Mouse (Mus musculus) myocyte (in vitro differentiated cells): ENCODE data around the gene Med10. TPM values are rescaled to one million over a fixed set of nuclear protein-coding genes. Genes with fewer than 3 reads are reported as not detected.

ENCODE experiments used
- H3K27me3 ChIP-seq: one replicate; pipeline ENCODE4 v1.6.1; 2011; ENCODE audit not compliant: control insufficient read depth, insufficient read depth, insufficient read length
- H3K36me3 ChIP-seq: one replicate; pipeline ENCODE4 v1.6.1; 2011; ENCODE audit not compliant: control insufficient read depth, insufficient read depth
- H3K4me2 ChIP-seq: one replicate; pipeline ENCODE4 v1.6.1; 2011; ENCODE audit warnings: low read depth, control low read depth
- H3K4me3 ChIP-seq: one replicate; pipeline ENCODE4 v1.5.1; 2011; ENCODE audit warnings: mild to moderate bottlenecking, control low read depth, moderate library complexity
- H3K79me2 ChIP-seq: one replicate; pipeline ENCODE4 v1.6.1; 2011; ENCODE audit not compliant: control insufficient read depth, insufficient read depth
- H3ac ChIP-seq: one replicate; pipeline ENCODE4 v1.6.1; 2011; ENCODE audit not compliant: control insufficient read depth, insufficient read length
- CEBPB ChIP-seq: IDR thresholded peaks from 2 replicates; pipeline ENCODE4 v1.6.1; 2011; ENCODE audit warnings: mild to moderate bottlenecking, moderate library complexity; ENCODE audit not compliant: poor library complexity, insufficient read depth, severe bottlenecking
- E2F4 ChIP-seq: IDR thresholded peaks from one replicate; pipeline ENCODE4 v1.6.1; 2011; ENCODE audit warnings: mild to moderate bottlenecking, control low read depth, moderate library complexity; ENCODE audit not compliant: insufficient read depth
- MAX ChIP-seq: IDR thresholded peaks from one replicate; pipeline ENCODE4 v1.6.1; 2011; ENCODE audit warnings: low read depth, mild to moderate bottlenecking, control low read depth
- MYOD1 ChIP-seq, 3 experiments: IDR thresholded peaks; one replicate each; pipeline ENCODE4 v1.6.1; 2011; ENCODE audit warnings: control low read depth in 2 of 3, low read depth in 2 of 3, mild to moderate bottlenecking in 2 of 3, moderate library complexity in 1 of 3; ENCODE audit not compliant: insufficient read length in 2 of 3, control insufficient read depth in 1 of 3
- MYOG ChIP-seq, 3 experiments: IDR thresholded peaks; one replicate each; pipeline ENCODE4 v1.6.1; 2011; ENCODE audit warnings: control low read depth in 2 of 3, low read depth in 2 of 3, mild to moderate bottlenecking in 2 of 3; ENCODE audit not compliant: insufficient read length in 2 of 3, control insufficient read depth in 1 of 3, insufficient read depth in 1 of 3
- POLR2A ChIP-seq: IDR thresholded peaks from one replicate; pipeline ENCODE4 v1.6.1; 2011; ENCODE audit warnings: low read depth, mild to moderate bottlenecking, control low read depth, moderate library complexity; ENCODE audit not compliant: insufficient read length
- POLR2AphosphoS2 ChIP-seq: IDR thresholded peaks from one replicate; pipeline ENCODE4 v1.6.1; 2011; ENCODE audit warnings: low read depth, control low read depth; ENCODE audit not compliant: insufficient read length
- REST ChIP-seq: IDR thresholded peaks from one replicate; pipeline ENCODE4 v1.6.1; 2011; ENCODE audit warnings: mild to moderate bottlenecking, control low read depth, moderate library complexity; ENCODE audit not compliant: insufficient read depth, insufficient read length
- SRF ChIP-seq: IDR thresholded peaks from one replicate; pipeline ENCODE4 v1.6.1; 2011; ENCODE audit warnings: low read depth; ENCODE audit not compliant: control insufficient read depth, insufficient read length
- TCF12 ChIP-seq: IDR thresholded peaks from one replicate; pipeline ENCODE4 v1.6.1; 2011; ENCODE audit warnings: mild to moderate bottlenecking, control low read depth; ENCODE audit not compliant: poor library complexity, insufficient read depth, severe bottlenecking
- TCF3 ChIP-seq: IDR thresholded peaks from one replicate; pipeline ENCODE4 v1.6.1; 2011; ENCODE audit warnings: low read depth, control low read depth; ENCODE audit not compliant: insufficient read length
- USF1 ChIP-seq: IDR thresholded peaks from one replicate; pipeline ENCODE4 v1.6.1; 2011; ENCODE audit warnings: low read depth, mild to moderate bottlenecking, control low read depth, moderate library complexity
- polyA plus RNA-seq: library from polyadenylated mRNA; unstranded; fragments of >200 nt; fragmentation: generic; extraction: Trizol; gene quantifications from one replicate; pipeline ENCODE4 v1.2.1, GENCODE M21; 2012; ENCODE audit warnings: missing spikeins

Med10 gene
- polyA plus RNA-seq, 1 experiment = 48.6 TPM

DNA sequence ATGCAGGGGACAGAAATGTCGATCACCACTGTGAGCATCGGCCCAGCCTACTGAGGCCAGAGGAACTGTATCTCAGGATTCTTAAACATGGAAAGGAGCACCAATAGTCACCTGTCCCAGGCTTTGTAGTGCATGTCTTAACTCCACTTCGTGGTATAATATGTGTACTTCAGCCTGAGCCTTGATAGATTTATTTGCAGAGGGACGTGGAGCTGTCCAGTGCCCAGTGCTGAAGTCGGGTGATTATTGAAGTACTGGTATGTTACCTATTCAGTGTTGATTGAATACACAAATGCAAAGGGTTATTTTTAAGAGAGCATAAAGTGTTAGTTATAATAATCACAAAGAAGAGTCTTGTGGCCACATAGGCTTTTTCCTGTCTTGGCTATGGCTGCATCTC lies 50.1 kb downstream of the Med10 start:
- Histone ChIP-seq H3K79me2 (no peaks in the 10 kb centered on the region), H3K4me2 (no peak overlapping the region), H3ac (no peak overlapping the region), H3K27me3 (no peaks in the 10 kb centered on the region), H3K4me3 (no peak overlapping the region), H3K36me3 (no peaks in the 10 kb centered on the region)
- TF ChIP-seq E2F4 (no peak), MYOG (IDR thresholded peaks at IDR 0.05; ENCODE audit: control insufficient read depth in 1 of 3, insufficient read depth in 1 of 3, insufficient read length in 2 of 3, low read depth in 2 of 3) (no peak), REST (peak; percentile 25)

DNA sequence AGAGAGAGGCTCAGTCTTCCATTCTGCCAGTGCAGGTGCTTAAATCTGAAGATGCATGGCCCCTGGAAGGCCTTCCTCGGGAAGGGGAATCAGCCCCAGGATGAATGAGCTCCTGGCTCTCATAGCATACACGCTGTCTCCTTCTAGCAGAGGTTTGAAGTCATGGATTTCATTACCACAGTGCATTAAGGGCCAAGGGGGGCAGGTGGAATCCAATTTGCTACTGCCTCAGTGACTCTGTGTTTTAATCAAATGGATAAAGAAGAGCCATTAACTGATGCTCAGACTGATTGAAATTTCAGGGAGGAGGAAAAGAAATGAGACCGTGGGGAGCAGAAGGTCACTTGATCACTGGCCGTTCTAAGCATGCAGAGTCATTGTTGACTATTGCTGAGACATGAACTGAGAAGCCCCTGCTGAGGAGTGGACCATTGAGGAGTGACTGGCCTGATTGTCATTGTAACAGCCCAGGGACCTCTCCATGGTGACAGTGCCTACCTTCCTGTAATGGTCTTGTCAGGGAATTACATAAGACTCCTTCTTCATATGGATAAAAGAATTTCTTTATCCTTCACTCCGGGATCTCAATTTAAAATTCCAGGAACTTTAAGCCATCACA lies 51.3 kb downstream of the Med10 start:
- Histone ChIP-seq H3K4me2 (no peak overlapping the region), H3K27me3 (no peaks in the 10 kb centered on the region), H3ac (no peak overlapping the region), H3K36me3 (no peaks in the 10 kb centered on the region), H3K4me3 (no peak overlapping the region), H3K79me2 (no peaks in the 10 kb centered on the region)
- TF ChIP-seq E2F4 (no peak), MYOG (IDR thresholded peaks at IDR 0.05; ENCODE audit: control insufficient read depth in 1 of 3, insufficient read depth in 1 of 3, insufficient read length in 2 of 3, low read depth in 2 of 3) (no peak), REST (no peak), USF1 (no peak), MYOD1 (IDR thresholded peaks at IDR 0.05; ENCODE audit: control insufficient read depth in 1 of 3, insufficient read length in 2 of 3, low read depth in 2 of 3) (no peak), MAX (no peak), TCF12 (no peak), SRF (no peak), TCF3 (no peak)

DNA sequence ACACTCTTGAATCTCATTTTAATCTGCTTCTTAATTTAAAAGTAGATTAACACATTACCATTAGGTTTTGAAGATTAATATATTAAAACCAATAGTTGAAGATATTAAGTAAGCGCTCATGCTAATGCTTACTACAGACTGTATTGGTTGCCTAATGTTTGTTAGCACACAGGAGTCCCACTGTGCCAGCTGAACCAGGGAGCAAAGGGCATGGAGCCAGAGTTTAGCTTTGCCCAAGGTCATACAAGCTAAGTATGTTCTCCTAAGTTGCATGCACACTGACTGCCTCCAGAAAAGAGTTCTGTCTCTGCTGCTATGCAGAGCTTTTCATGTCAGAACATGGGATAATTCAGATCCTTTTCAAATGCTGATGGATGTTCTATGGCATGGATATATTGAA lies 53.7 kb downstream of the Med10 start:
- H3ac ChIP-seq = no peak overlapping the region
- no peaks in the 10 kb centered on the region for H3K36me3 ChIP-seq
- H3K27me3 ChIP-seq = no peaks in the 10 kb centered on the region
- no peak overlapping the region for H3K4me2 ChIP-seq
- H3K79me2 ChIP-seq = no peaks in the 10 kb centered on the region
- H3K4me3 ChIP-seq = no peak overlapping the region
- TF ChIP-seq TCF3 (no peak), CEBPB (no peak), USF1 (no peak), SRF (no peak), MAX (no peak), E2F4 (no peak), POLR2A (no peak)

GRCm38 (mm10) chr13:69862276-69862675 lies 60.1 kb downstream of the Med10 start:
- no peak overlapping the region for H3K4me3 ChIP-seq
- H3K4me2 ChIP-seq = no peak overlapping the region
- H3K27me3 ChIP-seq = no peaks in the 10 kb centered on the region
- TF ChIP-seq SRF (no peak), POLR2A (no peak), POLR2AphosphoS2 (no peak), MYOD1 (IDR thresholded peaks at IDR 0.05; ENCODE audit: control insufficient read depth in 1 of 3, insufficient read length in 2 of 3, low read depth in 2 of 3) (no peak), USF1 (no peak), MAX (no peak)
- H3K36me3 ChIP-seq = no peaks in the 10 kb centered on the region
- no peak overlapping the region for H3ac ChIP-seq
- H3K79me2 ChIP-seq = no peaks in the 10 kb centered on the region

DNA sequence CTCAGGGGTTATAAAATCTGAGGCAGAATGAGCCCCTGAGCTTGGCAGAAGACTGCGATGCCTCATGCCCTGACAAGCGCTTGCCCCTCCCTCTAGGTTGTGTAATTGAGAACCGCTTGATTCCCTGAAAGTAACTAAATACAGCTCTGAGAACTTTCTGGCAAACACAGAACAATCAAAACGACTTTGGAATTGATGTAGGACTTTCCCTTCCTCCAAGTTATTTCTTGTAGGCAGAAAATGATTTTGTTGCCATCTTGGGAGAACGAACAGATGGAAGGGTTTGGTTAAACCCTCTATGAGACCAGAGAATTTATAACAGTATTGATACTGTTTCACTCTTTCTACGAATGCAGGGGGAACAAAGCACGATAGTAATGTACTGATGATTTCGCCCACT lies 62.7 kb downstream of the Med10 start:
- Histone ChIP-seq H3K4me2 (no peak overlapping the region), H3K36me3 (no peaks in the 10 kb centered on the region), H3ac (no peak overlapping the region), H3K79me2 (no peaks in the 10 kb centered on the region), H3K27me3 (no peaks in the 10 kb centered on the region), H3K4me3 (no peak overlapping the region)
- TF ChIP-seq MAX (no peak), MYOG (IDR thresholded peaks at IDR 0.05; ENCODE audit: control insufficient read depth in 1 of 3, insufficient read depth in 1 of 3, insufficient read length in 2 of 3, low read depth in 2 of 3) (no peak), E2F4 (no peak), MYOD1 (IDR thresholded peaks at IDR 0.05; ENCODE audit: control insufficient read depth in 1 of 3, insufficient read length in 2 of 3, low read depth in 2 of 3) (no peak), SRF (no peak), USF1 (no peak)

Other genes starting within 250 kb of the Med10 start
- 2.7 TPM for gene Srd5a1, start 191.0 kb upstream of the Med10 start, polyA plus RNA-seq
- gene Ube2ql1, start 62.5 kb upstream of the Med10 start, polyA plus RNA-seq = 0.02 TPM